Mouse (Mus musculus) MEL (cell line): Measurements from ENCODE around the gene Btbd16.

Source experiments
- ELF1 ChIP-seq: IDR thresholded peaks from 2 replicates; pipeline ENCODE4 v1.6.1; 2014; ENCODE audit warnings: low read depth, mild to moderate bottlenecking, inconsistent platforms, low read length, improper control_type of control experiment, moderate library complexity
- EP300 ChIP-seq, 2 experiments: IDR thresholded peaks; 2 replicates each; pipeline ENCODE4 v1.6.1; 2011; ENCODE audit warnings: improper control_type of control experiment in 2 of 2, low read length in 2 of 2, low read depth in 1 of 2, mild to moderate bottlenecking in 1 of 2
- ETS1 ChIP-seq: IDR thresholded peaks from 2 replicates; pipeline ENCODE4 v1.6.1; 2012; ENCODE audit warnings: low read depth, mild to moderate bottlenecking, inconsistent platforms, low read length, improper control_type of control experiment, moderate library complexity

- TF ChIP-seq EP300 (IDR thresholded peaks at IDR 0.05; ENCODE audit: low read depth in 1 of 2, low read length in 2 of 2) (no peak), ELF1 (no peak), ETS1 (no peak)
Observed at GRCm38 (mm10) chr7:130773171-130773830, 568 bp upstream of the Btbd16 start.
